25 mouse cellular contexts compared by ENCODE assay signal in genomic region chrX:52305226-52305625, GRCm38 (mm10).
"Had no signal": no experiment of that assay in that cellular context is flagged by ENCODE, and none has a peak within 500 bp of the region (broad histone marks: within the 10 kb centered on the region; RNA-seq: fewer than 3 reads in every experiment).

No protein-coding gene starts in this region.

- H3K4me2 ChIP-seq: heart, embryonic 11.5 days; heart, embryonic 13.5 days; heart, embryonic 15.5 days; hindbrain, embryonic 13.5 days; hindbrain, embryonic 15.5 days; limb, embryonic 13.5 days; limb, embryonic 15.5 days; liver, embryonic 12.5 days had no signal

- H3K4me3 ChIP-seq: heart, adult 2 months; heart, embryonic 13.5 days; heart, embryonic 15.5 days; hindbrain, embryonic 13.5 days; hindbrain, embryonic 15.5 days; layer of hippocampus, adult 2 months; limb, embryonic 13.5 days; limb, embryonic 15.5 days; liver, embryonic 12.5 days had no signal

- H3K9ac ChIP-seq: heart, embryonic 13.5 days; heart, embryonic 15.5 days; hindbrain, embryonic 13.5 days; hindbrain, embryonic 15.5 days; limb, embryonic 13.5 days; limb, embryonic 15.5 days; liver, embryonic 12.5 days; liver, embryonic 14.5 days had no signal

- ATAC-seq: hindbrain, postnatal 0 days; intestine, embryonic 16.5 days; liver, embryonic 12.5 days had no signal

- H3K36me3 ChIP-seq: heart, embryonic 13.5 days; heart, embryonic 15.5 days; hindbrain, embryonic 13.5 days; hindbrain, embryonic 15.5 days; limb, embryonic 13.5 days; limb, embryonic 15.5 days; liver, embryonic 12.5 days had no signal

- H3K4me1 ChIP-seq: heart, embryonic 13.5 days; heart, embryonic 15.5 days; hindbrain, embryonic 13.5 days; hindbrain, embryonic 15.5 days; limb, embryonic 15.5 days; liver, embryonic 12.5 days had no signal

- DNase-seq: gastrocnemius, postnatal 14 days; gastrocnemius, postnatal 36 days; heart, adult 11 months; heart, adult 2 months; heart, postnatal 14 days; heart, postnatal 36 days; kidney, adult 18-20 months; kidney, adult 8-10 months; kidney, postnatal 10 days; kidney, postnatal 25 days; kidney, postnatal 4 days; layer of hippocampus, postnatal 36 days; left cerebral cortex, postnatal 4 days had no signal

- H3K9me3 ChIP-seq: heart, embryonic 13.5 days; heart, embryonic 15.5 days; hindbrain, embryonic 13.5 days; hindbrain, embryonic 15.5 days; limb, embryonic 13.5 days; limb, embryonic 15.5 days; liver, embryonic 12.5 days had no signal

- H3K27ac ChIP-seq: heart, adult 2 months; heart, embryonic 13.5 days; heart, embryonic 15.5 days; hindbrain, embryonic 13.5 days; hindbrain, embryonic 15.5 days; hindbrain, postnatal 0 days; layer of hippocampus, adult 2 months; limb, embryonic 13.5 days; limb, embryonic 15.5 days; liver, embryonic 12.5 days; liver, embryonic 14.5 days had no signal

- H3K27me3 ChIP-seq: heart, embryonic 13.5 days; heart, embryonic 15.5 days; hindbrain, embryonic 13.5 days; hindbrain, embryonic 15.5 days; limb, embryonic 13.5 days; limb, embryonic 15.5 days; liver, embryonic 12.5 days had no signal
